Mouse (Mus musculus): Measurements from ENCODE around the gene Wfdc15a. TPM values are rescaled to one million over a fixed set of nuclear protein-coding genes. Genes with fewer than 3 reads are reported as not detected.

Wfdc15a gene
- not detected for polyA plus RNA-seq (2017; shearing (Covaris generic))

DNA sequence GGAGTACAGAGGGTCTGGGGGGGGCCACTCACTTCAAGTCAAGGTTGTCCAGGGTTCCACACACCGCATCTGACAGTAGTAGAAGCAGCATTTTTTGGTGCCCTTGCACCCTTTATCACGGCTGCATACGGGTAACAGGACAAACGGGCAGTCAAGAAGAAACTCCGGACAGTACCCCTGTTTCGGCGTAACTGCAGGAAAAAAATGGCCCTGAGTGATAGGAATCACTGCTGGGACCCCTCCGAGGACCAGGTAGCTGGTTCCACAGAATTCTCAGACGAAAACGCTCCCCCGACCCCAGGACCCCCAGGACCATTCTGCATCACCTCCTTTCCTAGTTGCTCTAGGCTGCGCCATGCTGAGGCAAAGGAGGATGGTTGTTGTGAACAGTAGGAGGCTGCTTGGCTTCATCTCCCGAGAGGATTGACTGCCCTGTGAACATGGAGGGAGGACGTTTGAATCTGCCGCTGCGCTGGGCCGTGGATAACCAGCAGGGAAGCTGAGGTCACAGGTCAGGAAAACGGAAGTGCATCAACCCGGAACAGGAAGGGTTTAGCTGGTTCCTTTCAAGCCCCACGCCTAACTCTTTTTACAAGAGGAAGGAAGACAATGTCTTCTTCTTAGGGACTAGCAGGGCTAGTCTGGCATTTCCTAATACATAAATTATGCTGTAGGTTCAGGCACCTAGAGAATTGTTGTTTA lies at the start of gene Wfdc15a:
TSS of gene Wfdc15a (minus strand) at position 505 of the 702 bp plus-strand sequence.

DNA sequence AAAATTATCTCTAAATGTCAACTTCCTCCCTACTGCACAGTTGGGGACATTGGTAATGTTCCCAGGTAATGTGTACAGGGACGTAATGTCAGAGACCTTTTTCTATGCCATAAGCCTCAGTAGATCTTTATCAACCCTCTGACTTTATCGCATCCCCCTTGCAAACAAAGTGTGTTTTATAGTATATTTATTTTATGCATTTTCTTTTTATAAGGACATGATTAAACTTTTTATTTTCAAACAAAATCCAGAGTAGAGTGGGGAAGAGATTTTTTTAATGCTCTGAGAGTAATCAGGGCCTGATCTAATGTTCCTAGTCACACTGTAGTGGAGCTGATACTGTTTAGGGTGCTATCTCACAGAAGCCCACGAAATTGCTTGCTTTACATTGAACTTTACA lies 38.4 kb upstream of the Wfdc15a start, which contains the start of gene Svs2:
TSS of gene Svs2 (minus strand) at position 101 of the 400 bp plus-strand sequence.

DNA sequence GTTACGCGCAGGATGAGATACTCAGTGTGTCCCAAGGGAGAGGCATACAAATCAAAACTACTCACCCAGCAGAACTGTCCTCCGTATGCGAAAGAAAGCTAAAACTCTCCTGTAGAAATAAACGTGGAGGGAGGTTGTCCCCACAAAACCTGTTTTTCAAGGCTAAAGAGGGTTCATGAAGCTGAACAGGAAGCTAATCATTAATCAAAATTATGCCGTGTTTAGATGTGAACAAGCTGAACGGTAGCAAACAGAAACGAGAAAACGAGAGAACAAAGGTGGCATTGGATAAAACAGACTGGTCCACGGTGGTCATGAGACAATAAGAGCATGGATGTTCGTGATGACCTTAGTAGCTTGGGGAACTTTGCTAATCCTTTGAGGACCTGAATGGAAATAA lies 21.6 kb upstream of the Wfdc15a start, which contains the start of gene Wfdc15b:
TSS of gene Wfdc15b (minus strand) at position 139 of the 400 bp plus-strand sequence.

GRCm38 (mm10) chr2:164190576-164190975 lies 9.4 kb downstream of the Wfdc15a start, which contains the start of gene Wfdc12:
Gene Wfdc12 (minus strand): TSS chr2:164190608.

DNA sequence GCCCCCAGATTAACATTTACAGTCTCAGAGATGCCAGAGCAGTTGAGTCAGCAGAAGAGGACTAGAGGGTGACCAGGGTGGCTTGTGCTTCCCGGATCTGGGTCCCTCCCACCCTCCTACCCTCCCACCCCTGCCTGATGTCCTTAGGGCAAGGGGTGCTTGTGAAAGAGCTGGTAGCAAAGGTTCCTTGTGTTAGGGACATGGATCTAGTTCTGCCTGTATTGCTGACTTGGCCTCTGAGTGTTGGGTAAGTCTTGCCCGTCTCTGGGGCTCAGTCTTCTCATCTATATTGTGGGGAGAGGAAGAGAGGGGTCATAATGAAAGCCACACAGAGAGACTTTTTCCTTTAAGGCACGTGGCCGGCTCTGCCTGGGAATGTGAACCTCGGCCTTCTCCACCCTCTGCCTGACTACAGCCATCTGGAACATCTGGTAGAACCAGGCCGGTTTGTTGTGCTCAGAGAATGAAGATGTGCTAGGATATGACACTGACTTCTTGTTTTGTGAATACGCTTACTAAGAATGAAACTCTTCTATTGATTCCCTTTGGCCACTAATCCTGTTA lies 17.2 kb downstream of the Wfdc15a start, which contains the start of gene Wfdc5:
TSS of gene Wfdc5 (minus strand) at position 51 of the 564 bp plus-strand sequence.

DNA sequence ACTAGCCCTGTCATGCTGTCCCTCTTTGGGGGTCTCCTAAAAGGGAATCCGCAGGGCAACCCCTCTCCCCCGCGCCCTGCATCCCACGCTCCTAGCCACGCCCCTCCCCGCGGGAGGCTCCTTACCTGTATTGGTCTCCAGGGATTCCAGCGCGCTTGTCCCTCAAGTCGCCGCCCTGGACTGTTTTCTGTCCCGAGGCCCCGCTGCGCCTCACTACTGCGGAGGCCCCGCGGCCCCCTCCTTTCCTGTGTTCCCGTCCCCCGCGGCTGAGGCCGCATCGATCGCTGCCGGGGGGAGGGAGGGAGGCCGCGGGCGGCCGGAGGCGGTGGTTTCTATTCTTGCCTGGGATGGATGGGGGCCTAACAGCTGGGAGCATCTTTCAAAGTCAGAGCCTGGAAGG lies 29.0 kb downstream of the Wfdc15a start, which contains the start of gene Kcns1:
TSS of gene Kcns1 (minus strand) at position 212 of the 400 bp plus-strand sequence.

Other genes starting within 250 kb of the Wfdc15a start
- gene Ywhab, start 205.2 kb downstream of the Wfdc15a start, polyA plus RNA-seq (2017; shearing (Covaris generic)) = 89.5 TPM
- gene Pabpc1l, start 174.7 kb downstream of the Wfdc15a start, polyA plus RNA-seq (2017; shearing (Covaris generic)) = 4.6 TPM
- 309 TPM for gene Stk4, start 129.8 kb downstream of the Wfdc15a start, polyA plus RNA-seq (2017; shearing (Covaris generic))
- gene Tomm34, start 129.0 kb downstream of the Wfdc15a start, polyA plus RNA-seq (2017; shearing (Covaris generic)) = 147 TPM
- not detected for gene Kcns1, start 29.0 kb downstream of the Wfdc15a start, polyA plus RNA-seq (2017; shearing (Covaris generic))
- gene Wfdc5, start 17.4 kb downstream of the Wfdc15a start, polyA plus RNA-seq (2017; shearing (Covaris generic)) = not detected
- gene Wfdc12, start 9.5 kb downstream of the Wfdc15a start, polyA plus RNA-seq (2017; shearing (Covaris generic)) = not detected
- not detected for gene Wfdc15b, start 21.5 kb upstream of the Wfdc15a start, polyA plus RNA-seq (2017; shearing (Covaris generic))
- not detected for gene Svs2, start 38.3 kb upstream of the Wfdc15a start, polyA plus RNA-seq (2017; shearing (Covaris generic))
- gene Svs3b, start 56.5 kb upstream of the Wfdc15a start, polyA plus RNA-seq (2017; shearing (Covaris generic)) = not detected
- gene Svs4, start 78.3 kb upstream of the Wfdc15a start, polyA plus RNA-seq (2017; shearing (Covaris generic)) = not detected
- gene Svs3a, start 89.1 kb upstream of the Wfdc15a start, polyA plus RNA-seq (2017; shearing (Covaris generic)) = not detected
- not detected for gene Svs6, start 116.6 kb upstream of the Wfdc15a start, polyA plus RNA-seq (2017; shearing (Covaris generic))
- not detected for gene Svs5, start 132.6 kb upstream of the Wfdc15a start, polyA plus RNA-seq (2017; shearing (Covaris generic))
- gene Slpi, start 189.0 kb upstream of the Wfdc15a start, polyA plus RNA-seq (2017; shearing (Covaris generic)) = 5.0 TPM
- not detected for gene Rbpjl, start 203.0 kb upstream of the Wfdc15a start, polyA plus RNA-seq (2017; shearing (Covaris generic))
- not detected for gene Matn4, start 205.0 kb upstream of the Wfdc15a start, polyA plus RNA-seq (2017; shearing (Covaris generic))
- 36.4 TPM for gene Sdc4, start 243.8 kb upstream of the Wfdc15a start, polyA plus RNA-seq (2017; shearing (Covaris generic))

Measured in activated CD4-positive, CD25-positive, alpha-beta regulatory T cell, adult 9 weeks (primary cell).